Mouse (Mus musculus): ENCODE results near the gene Teddm3.
"Not testable (repeated sequence)": the region's sequence is repeated elsewhere in the genome, so short reads cannot be mapped to it uniquely, and the experiment has no call there.

The Teddm3 gene

GRCm38 (mm10) chr16:21148451-21148850 is 5.3 kb downstream of the Teddm3 start:
- DNase-seq: not testable (repeated sequence)

- DNase-seq: no peak
Observed at GRCm38 (mm10) chr16:21136312-21137083, 17.3 kb downstream of the Teddm3 start.

GRCm38 (mm10) chr16:21127666-21128065 is 26.1 kb downstream of the Teddm3 start:
- DNase-seq: peak; percentile 38

- not testable (repeated sequence) for DNase-seq
Observed at GRCm38 (mm10) chr16:21122776-21123175, 31.0 kb downstream of the Teddm3 start.

GRCm38 (mm10) chr16:21116078-21116477 is 37.7 kb downstream of the Teddm3 start:
- DNase-seq: no peak

- DNase-seq: peak; percentile 12
Observed at GRCm38 (mm10) chr16:21109473-21109872, 44.3 kb downstream of the Teddm3 start.
